Mouse (Mus musculus) E14TG2a.4 (cell line): ENCODE results near the gene Uevld.

Source experiments
- CTCF ChIP-seq: conservative IDR thresholded peaks from 2 replicates; pipeline ENCODE4 v1.5.1; 2014; ENCODE audit warnings: low read length
- NANOG ChIP-seq: IDR thresholded peaks from 2 replicates; pipeline ENCODE4 v1.6.1; 2014; ENCODE audit warnings: borderline replicate concordance, low read length, mixed read lengths
- POU5F1 ChIP-seq: IDR thresholded peaks from 2 replicates; pipeline ENCODE4 v1.6.1; 2014; ENCODE audit warnings: low read length, borderline replicate concordance

DNA sequence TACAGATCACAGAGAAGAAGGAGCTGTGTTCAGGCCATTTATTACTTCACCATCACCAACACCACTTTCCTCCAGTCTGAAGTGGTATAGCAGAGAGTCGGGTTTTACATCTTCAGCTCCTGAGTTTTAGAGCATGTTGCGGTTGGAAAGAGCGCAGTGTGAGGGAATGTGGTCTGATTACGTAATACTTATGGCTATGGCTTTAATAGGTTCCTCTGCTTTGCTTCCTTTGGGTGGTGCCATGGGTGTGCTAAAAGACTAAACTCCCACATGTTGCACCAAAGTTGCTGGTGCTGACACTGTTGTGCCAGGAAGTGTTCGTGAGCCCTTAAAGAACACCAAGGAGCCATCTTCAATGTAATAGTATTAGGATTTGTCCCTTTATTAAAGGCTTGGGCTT is 30.0 kb downstream of the Uevld start:
- TF ChIP-seq CTCF (no peak), POU5F1 (no peak), NANOG (no peak)
